Mouse (Mus musculus) spleen, adult 2 months (tissue): ENCODE data around the gene C030005K15Rik.

Experiments used
- CTCF ChIP-seq: fragments of 200-500 bp; IDR thresholded peaks from 2 replicates; pipeline ENCODE4 v1.5.1; 2011; ENCODE audit warnings: mild to moderate bottlenecking, inconsistent platforms; ENCODE audit not compliant: insufficient read depth, insufficient read length, insufficient replicate concordance; ENCODE audit errors: extremely low read depth
- POLR2A ChIP-seq: fragments of 200-500 bp; IDR thresholded peaks from 2 replicates; pipeline ENCODE4 v1.6.1; 2011; ENCODE audit warnings: low read depth, low read length, inconsistent platforms

GRCm38 (mm10) chr10:97682981-97683380 is 43.6 kb downstream of the C030005K15Rik start:
- TF ChIP-seq CTCF (no peak), POLR2A (no peak)
